Mouse (Mus musculus) intestine, postnatal 0 days (tissue): Measurements from ENCODE around the gene Ssrp1. TPM values are rescaled to one million over a fixed set of nuclear protein-coding genes. Genes with fewer than 3 reads are reported as not detected.

Source experiments
- ATAC-seq: fragments of 200-750 bp; cut with Nextera tagmentation; 2 replicates; pipeline ENCODE4 v1.8.0; 2017; ENCODE audit warnings: mild to moderate bottlenecking, moderate TSS enrichment, moderate library complexity
- H3K27ac ChIP-seq: fragments of 300-500 bp; sonication (generic); 2 replicates; pipeline ENCODE4 v1.5.1; 2014; ENCODE audit warnings: mild to moderate bottlenecking, low read depth, low read length, moderate library complexity
- H3K27me3 ChIP-seq: fragments of 300-500 bp; sonication (generic); replicated peaks from 2 replicates; pipeline ENCODE4 v1.6.1; 2014; ENCODE audit warnings: low read length, mixed read lengths; ENCODE audit not compliant: control insufficient read depth, insufficient read depth
- H3K36me3 ChIP-seq: fragments of 300-500 bp; sonication (generic); 2 replicates; pipeline ENCODE4 v1.6.1; 2014; ENCODE audit warnings: mild to moderate bottlenecking, moderate library complexity; ENCODE audit not compliant: control insufficient read depth, insufficient read depth
- H3K4me1 ChIP-seq: fragments of 300-500 bp; sonication (generic); replicated peaks from 2 replicates; pipeline ENCODE4 v1.6.1; 2014; ENCODE audit warnings: antibody characterized with exemption, low read length, mixed read lengths; ENCODE audit not compliant: control insufficient read depth, insufficient read depth
- H3K4me2 ChIP-seq: fragments of 300-500 bp; sonication (generic); replicated peaks from 2 replicates; pipeline ENCODE4 v1.6.1; 2014; ENCODE audit warnings: low read depth, mild to moderate bottlenecking, moderate library complexity
- H3K4me3 ChIP-seq: fragments of 300-500 bp; sonication (generic); 2 replicates; pipeline ENCODE4 v1.5.1; 2014; ENCODE audit warnings: low read depth, low read length
- H3K9ac ChIP-seq: fragments of 300-500 bp; sonication (generic); 2 replicates; pipeline ENCODE4 v1.6.1; 2014; ENCODE audit warnings: mild to moderate bottlenecking, low read depth, low read length
- H3K9me3 ChIP-seq: fragments of 300-500 bp; sonication (generic); 2 replicates; pipeline ENCODE4 v1.6.1; 2016; ENCODE audit warnings: mixed run types; ENCODE audit not compliant: control insufficient read depth
- CTCF ChIP-seq: sonication (generic); IDR thresholded peaks from 2 replicates; pipeline ENCODE4 v1.5.1; 2016; ENCODE audit warnings: low read depth, mild to moderate bottlenecking, control low read depth, antibody characterized with exemption, moderate library complexity
- WGBS: fragments of 180-500 bp; shearing (Covaris S2); extraction: QIAGEN DNeasy Blood & Tissue Kit; methylation state at CpG from one replicate; pipeline ENCODE4 v1.1.7; 2014; 5-methylcytosine and 5-hydroxymethylcytosine counted together
- polyA plus RNA-seq: library from polyadenylated mRNA; unstranded; fragments of >200 nt; fragmentation: Nextera tagmentation; extraction: Ambion mirVana; gene quantifications from 2 replicates; pipeline ENCODE4 v1.2.1, GENCODE M21; 2015

Gene Ssrp1
- polyA plus RNA-seq, 1 experiment from 2014 or later = 71.9 TPM

GRCm38 (mm10) chr2:85013826-85014587, 23.0 kb upstream of the Ssrp1 start:
- Histone ChIP-seq H3K4me2 (no peak overlapping the region), H3K4me3 (no peak overlapping the region), H3K9me3 (no peaks in the 10 kb centered on the region), H3K27ac (no peak overlapping the region), H3K4me1 (peaks cover 13% of the 10 kb centered on the region), H3K27me3 (no peaks in the 10 kb centered on the region), H3K36me3 (no peaks in the 10 kb centered on the region), H3K9ac (no peak overlapping the region)
- no peak for ATAC-seq
- TF ChIP-seq CTCF = peak; percentile 24; the same call in 1 of the 2 replicates
- 67% methylated on average over 5 of the region's 5 CpGs for WGBS

DNA sequence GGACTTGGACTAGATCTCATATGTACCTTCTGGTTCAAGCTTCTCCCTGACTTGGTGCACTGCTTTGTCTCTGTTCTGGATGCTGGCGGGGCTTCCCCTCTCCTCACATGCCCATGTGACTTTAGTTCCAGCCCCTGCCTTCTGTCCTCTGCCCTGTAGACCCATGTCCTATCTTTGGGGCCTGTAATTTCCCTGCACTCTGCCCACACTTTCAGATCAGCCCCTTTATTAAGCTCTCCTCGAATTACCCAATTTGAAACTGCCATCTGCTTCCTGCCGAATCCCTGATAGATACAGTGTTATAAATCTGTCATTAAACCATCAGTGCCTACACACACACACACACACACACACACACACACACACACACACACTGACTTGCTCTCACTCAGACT, 22.4 kb upstream of the Ssrp1 start:
- TF ChIP-seq CTCF = no peak
- H3K9ac ChIP-seq = no peak overlapping the region
- no peak overlapping the region for H3K27ac ChIP-seq
- H3K9me3 ChIP-seq = no peaks in the 10 kb centered on the region
- no peak overlapping the region for H3K4me2 ChIP-seq
- H3K27me3 ChIP-seq = no peaks in the 10 kb centered on the region
- no peak overlapping the region for H3K4me3 ChIP-seq
- no peaks in the 10 kb centered on the region for H3K36me3 ChIP-seq
- ATAC-seq = no peak
- 24% methylated on average over 3 of the region's 3 CpGs for WGBS
- H3K4me1 ChIP-seq = peaks cover 11% of the 10 kb centered on the region

DNA sequence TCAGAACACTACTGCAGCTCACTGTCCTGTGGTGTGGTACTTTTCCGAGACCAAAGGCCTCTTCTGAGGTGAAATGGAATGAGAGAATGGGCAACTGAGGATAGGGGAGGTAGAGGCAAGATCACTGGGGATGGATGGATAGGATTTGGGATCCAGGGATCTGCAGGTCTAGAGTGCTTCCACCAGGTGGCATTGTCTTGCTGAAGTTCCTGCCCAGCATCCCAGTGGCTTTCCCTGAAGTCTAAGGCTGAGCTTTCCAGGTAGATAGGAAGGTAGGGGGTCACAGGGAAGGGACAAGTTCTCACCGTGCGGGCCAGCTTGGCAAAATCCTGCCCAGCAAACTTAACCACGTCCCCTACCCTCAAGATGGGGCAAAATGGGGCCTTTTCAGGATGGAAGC, 15.0 kb upstream of the Ssrp1 start:
- Histone ChIP-seq H3K27me3 (no peaks in the 10 kb centered on the region), H3K9me3 (no peaks in the 10 kb centered on the region), H3K9ac (no peak overlapping the region), H3K4me3 (no peak overlapping the region), H3K36me3 (no peaks in the 10 kb centered on the region), H3K4me1 (no peaks in the 10 kb centered on the region), H3K27ac (no peak overlapping the region), H3K4me2 (no peak overlapping the region)
- ATAC-seq = peak; percentile 10; the same call in 1 of the 2 replicates
- peak; percentile 87 for TF ChIP-seq CTCF
- 18% methylated on average over 4 of the region's 4 CpGs for WGBS

DNA sequence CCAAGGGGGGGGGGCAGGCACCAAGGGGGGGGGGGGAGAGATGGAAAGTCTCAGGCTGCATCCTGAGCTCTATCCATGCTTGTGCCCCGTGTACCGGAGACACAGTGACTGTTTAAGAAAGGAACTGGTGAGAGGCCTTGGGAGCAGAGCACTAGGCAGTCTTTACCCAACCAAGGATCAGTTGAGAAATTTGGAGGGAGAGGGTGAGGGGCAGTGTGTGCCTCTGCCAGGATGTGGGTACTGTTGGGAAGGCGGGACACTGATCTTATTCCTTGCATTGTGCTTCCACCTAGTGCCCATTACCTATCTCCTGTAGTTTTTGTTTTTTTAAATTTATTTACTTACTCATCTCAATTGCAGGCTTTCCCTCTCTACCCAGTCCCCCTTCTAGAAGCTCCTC, 10.9 kb upstream of the Ssrp1 start:
- H3K4me1 ChIP-seq = no peaks in the 10 kb centered on the region
- no peaks in the 10 kb centered on the region for H3K27me3 ChIP-seq
- ATAC-seq = no peak
- WGBS = 81% methylated on average over 3 of the region's 3 CpGs
- H3K4me2 ChIP-seq = no peak overlapping the region
- H3K9ac ChIP-seq = no peak overlapping the region
- H3K9me3 ChIP-seq = no peaks in the 10 kb centered on the region
- H3K36me3 ChIP-seq = no peaks in the 10 kb centered on the region
- H3K27ac ChIP-seq = no peak overlapping the region
- TF ChIP-seq CTCF = no peak
- no peak overlapping the region for H3K4me3 ChIP-seq

- no peak for TF ChIP-seq CTCF
- no peak for ATAC-seq
- WGBS = 65% methylated on average over 5 of the region's 5 CpGs
- H3K4me3 ChIP-seq = no peak overlapping the region
- H3K9ac ChIP-seq = no peak overlapping the region
- no peaks in the 10 kb centered on the region for H3K9me3 ChIP-seq
- H3K4me2 ChIP-seq = no peak overlapping the region
- H3K36me3 ChIP-seq = no peaks in the 10 kb centered on the region
- H3K4me1 ChIP-seq = no peaks in the 10 kb centered on the region
- no peaks in the 10 kb centered on the region for H3K27me3 ChIP-seq
- H3K27ac ChIP-seq = no peak overlapping the region
These were observed 9.8 kb upstream of the Ssrp1 start for GRCm38 (mm10) chr2:85027281-85027680.

GRCm38 (mm10) chr2:85029897-85030296, 7.1 kb upstream of the Ssrp1 start:
- Histone ChIP-seq H3K4me2 (no peak overlapping the region), H3K27ac (no peak overlapping the region), H3K4me3 (no peak overlapping the region), H3K9me3 (no peaks in the 10 kb centered on the region), H3K4me1 (no peaks in the 10 kb centered on the region), H3K27me3 (no peaks in the 10 kb centered on the region), H3K9ac (no peak overlapping the region), H3K36me3 (no peaks in the 10 kb centered on the region)
- ATAC-seq = peak; percentile 62
- TF ChIP-seq CTCF = no peak
- WGBS = 13% methylated on average over 6 of the region's 6 CpGs
